Mouse (Mus musculus): ENCODE measurements at regions not wholly inside any gene's neighbourhood (a gene's known extent, or its start where the extent isn't known, plus 50 kb on each side); places are given as distances from the start of the nearest gene placed in this dataset.

DNA sequence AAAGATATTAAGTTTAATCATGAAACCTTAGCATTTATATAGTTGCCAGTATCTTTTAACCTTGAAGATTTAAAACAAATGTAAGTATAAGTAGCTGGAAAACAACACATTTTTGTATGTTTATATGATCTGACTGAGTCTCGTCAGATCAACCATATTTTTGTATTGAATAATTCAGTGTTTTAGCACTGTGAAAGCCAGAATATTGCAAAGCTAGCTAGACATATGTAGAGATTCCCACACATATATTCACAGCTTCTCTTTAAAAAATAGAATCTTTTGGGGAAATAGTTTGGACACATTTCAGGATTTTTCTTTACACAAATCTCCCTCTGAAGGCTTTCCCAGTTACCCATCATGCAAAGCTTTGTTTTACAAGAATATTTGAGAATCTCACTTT lies 113.0 kb upstream of the Olfr1323 start:
- DNase-seq (ENCODE audit: low spot score in 2 of 2): peak in 1 of 2 experiments; percentile 0
